Mouse (Mus musculus): ENCODE measurements around the gene Add3. TPM values are rescaled to one million over a fixed set of nuclear protein-coding genes. Genes with fewer than 3 reads are reported as not detected.
"Not testable (repeated sequence)": the region's sequence is repeated elsewhere in the genome, so short reads cannot be mapped to it uniquely, and the experiment has no call there.

Gene Add3
- polyA plus RNA-seq, 1 experiment from 2014 or later = 28.6 TPM

DNA sequence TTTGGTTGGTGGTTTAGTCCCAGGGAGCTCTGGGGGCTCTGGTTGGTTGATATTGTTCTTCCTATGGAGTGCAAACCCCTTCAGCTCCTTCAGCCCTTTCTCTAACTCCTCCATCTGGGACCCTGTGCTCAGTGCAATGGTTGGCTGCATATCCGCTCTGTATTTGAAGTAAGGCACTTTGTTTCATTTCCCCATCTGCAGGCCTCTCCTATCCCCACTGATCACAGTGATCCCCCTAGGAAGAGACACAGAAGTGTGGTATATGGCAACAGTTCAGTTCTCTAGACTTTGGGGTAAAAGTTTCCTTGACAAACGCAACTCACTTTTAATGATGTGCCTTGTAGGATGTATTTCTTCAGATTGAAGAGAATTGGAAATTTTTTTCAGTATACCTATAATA is 66.7 kb downstream of the Add3 start:
- Histone ChIP-seq H3K27ac (replicated peaks; ENCODE audit: low read depth, low read length) (no peak overlapping the region), H3K4me1 (ENCODE audit: control insufficient read depth, insufficient read depth, low read length) (no peaks in the 10 kb centered on the region), H3K4me3 (replicated peaks; ENCODE audit: low read depth, low read length) (no peak overlapping the region), H3K4me2 (ENCODE audit: low read length) (no peak overlapping the region), H3K9me3 (ENCODE audit: control insufficient read depth, low read length) (no peaks in the 10 kb centered on the region), H3K9ac (replicated peaks; ENCODE audit: low read length) (no peak overlapping the region), H3K36me3 (ENCODE audit: control insufficient read depth, insufficient read depth, low read length) (no peaks in the 10 kb centered on the region), H3K27me3 (ENCODE audit: control insufficient read depth, insufficient read depth, low read length) (no peaks in the 10 kb centered on the region)
- ATAC-seq (ENCODE audit: low FRiP score, low TSS enrichment) = no peak
- DNase-seq = no peak
- WGBS = 96% methylated on average over 2 of the region's 2 CpGs

- Histone ChIP-seq H3K36me3 (ENCODE audit: control insufficient read depth, insufficient read depth, low read length) (no peaks in the 10 kb centered on the region), H3K27me3 (ENCODE audit: control insufficient read depth, insufficient read depth, low read length) (no peaks in the 10 kb centered on the region), H3K4me3 (replicated peaks; ENCODE audit: low read depth, low read length) (no peak overlapping the region), H3K27ac (replicated peaks; ENCODE audit: low read depth, low read length) (no peak overlapping the region), H3K4me1 (ENCODE audit: control insufficient read depth, insufficient read depth, low read length) (no peaks in the 10 kb centered on the region), H3K4me2 (ENCODE audit: low read length) (no peak overlapping the region), H3K9ac (replicated peaks; ENCODE audit: low read length) (no peak overlapping the region), H3K9me3 (ENCODE audit: control insufficient read depth, low read length) (no peaks in the 10 kb centered on the region)
- DNase-seq (no peak), ATAC-seq (ENCODE audit: low FRiP score, low TSS enrichment) (no peak)
- 86% methylated on average over 7 of the region's 7 CpGs for WGBS
Measured at GRCm38 (mm10) chr19:53208830-53209229, 68.6 kb downstream of the Add3 start.

DNA sequence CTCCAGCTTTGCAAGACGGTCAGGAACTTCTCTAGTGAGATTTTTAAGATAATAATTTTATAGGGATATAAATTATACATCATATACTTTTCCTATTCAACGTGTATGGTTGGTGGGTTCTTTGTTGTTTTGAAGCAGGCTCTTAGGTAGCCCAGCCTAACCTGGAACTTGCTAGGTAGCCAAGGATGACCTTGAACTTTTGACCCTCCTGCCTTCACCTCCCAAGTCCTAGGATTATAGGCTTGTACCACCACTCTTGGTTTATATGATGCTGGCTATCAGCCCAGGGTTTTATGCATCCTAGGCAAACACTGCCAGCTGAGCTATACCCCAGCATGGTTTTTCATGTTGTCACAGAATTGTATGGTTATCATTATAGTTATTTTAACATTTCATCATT is 70.0 kb downstream of the Add3 start:
- no peaks in the 10 kb centered on the region for H3K36me3 ChIP-seq (ENCODE audit: control insufficient read depth, insufficient read depth, low read length)
- no peak for ATAC-seq (ENCODE audit: low FRiP score, low TSS enrichment)
- no peak overlapping the region for H3K9ac ChIP-seq (replicated peaks; ENCODE audit: low read length)
- H3K9me3 ChIP-seq (ENCODE audit: control insufficient read depth, low read length) = no peaks in the 10 kb centered on the region
- no peaks in the 10 kb centered on the region for H3K27me3 ChIP-seq (ENCODE audit: control insufficient read depth, insufficient read depth, low read length)
- WGBS = 86% methylated on average over 2 of the region's 2 CpGs
- H3K27ac ChIP-seq (replicated peaks; ENCODE audit: low read depth, low read length) = no peak overlapping the region
- H3K4me2 ChIP-seq (ENCODE audit: low read length) = no peak overlapping the region
- H3K4me1 ChIP-seq (ENCODE audit: control insufficient read depth, insufficient read depth, low read length) = no peaks in the 10 kb centered on the region
- H3K4me3 ChIP-seq (replicated peaks; ENCODE audit: low read depth, low read length) = no peak overlapping the region
- DNase-seq = no peak

GRCm38 (mm10) chr19:53215352-53215751 is 75.1 kb downstream of the Add3 start:
- no peak overlapping the region for H3K9ac ChIP-seq (replicated peaks; ENCODE audit: low read length)
- H3K36me3 ChIP-seq (ENCODE audit: control insufficient read depth, insufficient read depth, low read length) = no peaks in the 10 kb centered on the region
- ATAC-seq (ENCODE audit: low FRiP score, low TSS enrichment) (no peak), DNase-seq (no peak)
- H3K27ac ChIP-seq (replicated peaks; ENCODE audit: low read depth, low read length) = no peak overlapping the region
- no peak overlapping the region for H3K4me3 ChIP-seq (replicated peaks; ENCODE audit: low read depth, low read length)
- 92% methylated on average over 2 of the region's 2 CpGs for WGBS
- H3K27me3 ChIP-seq (ENCODE audit: control insufficient read depth, insufficient read depth, low read length) = no peaks in the 10 kb centered on the region
- no peak overlapping the region for H3K4me2 ChIP-seq (ENCODE audit: low read length)
- H3K4me1 ChIP-seq (ENCODE audit: control insufficient read depth, insufficient read depth, low read length) = no peaks in the 10 kb centered on the region
- H3K9me3 ChIP-seq (ENCODE audit: control insufficient read depth, low read length) = no peaks in the 10 kb centered on the region

DNA sequence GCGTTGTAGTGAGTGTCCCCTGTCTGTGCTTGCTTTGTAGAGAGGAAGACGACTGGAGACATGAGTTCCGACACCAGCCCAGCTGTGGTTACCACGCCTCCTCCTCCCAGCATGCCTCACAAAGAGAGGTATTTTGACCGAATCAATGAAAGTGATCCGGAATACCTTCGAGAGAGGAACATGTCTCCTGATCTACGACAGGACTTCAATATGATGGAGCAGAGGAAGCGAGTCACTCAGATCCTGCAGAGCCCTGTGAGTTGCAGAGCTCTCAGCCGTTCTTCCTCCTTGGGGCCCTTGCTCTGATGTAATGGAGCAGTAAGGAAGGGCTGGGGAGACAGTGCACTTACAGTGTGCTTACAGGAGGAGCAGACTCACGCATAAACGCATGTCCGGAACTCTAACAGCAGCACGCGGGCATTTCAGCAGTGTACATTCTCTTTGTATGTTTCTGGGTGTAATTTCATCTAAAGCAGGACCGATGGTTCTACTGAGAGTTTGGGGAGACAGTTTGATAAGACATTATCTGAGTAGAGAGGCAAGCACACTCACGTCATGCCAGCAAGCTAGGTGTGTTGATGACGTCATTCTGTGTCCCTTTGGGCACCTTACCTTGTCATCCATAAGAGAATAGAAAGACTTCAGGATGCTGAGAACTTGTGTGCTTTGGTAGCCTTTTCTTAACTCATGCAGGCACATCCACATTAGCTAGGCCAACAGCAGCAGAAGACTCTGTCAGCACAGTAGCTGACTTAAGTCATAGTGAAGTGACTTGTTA is 76.7 kb downstream of the Add3 start:
- ATAC-seq (ENCODE audit: low FRiP score, low TSS enrichment) (no peak), DNase-seq (no peak)
- Histone ChIP-seq H3K4me1 (ENCODE audit: control insufficient read depth, insufficient read depth, low read length) (no peaks in the 10 kb centered on the region), H3K27ac (replicated peaks; ENCODE audit: low read depth, low read length) (no peak overlapping the region), H3K9me3 (ENCODE audit: control insufficient read depth, low read length) (no peaks in the 10 kb centered on the region), H3K27me3 (ENCODE audit: control insufficient read depth, insufficient read depth, low read length) (no peaks in the 10 kb centered on the region), H3K4me2 (ENCODE audit: low read length) (no peak overlapping the region), H3K9ac (replicated peaks; ENCODE audit: low read length) (no peak overlapping the region), H3K4me3 (replicated peaks; ENCODE audit: low read depth, low read length) (no peak overlapping the region), H3K36me3 (ENCODE audit: control insufficient read depth, insufficient read depth, low read length) (no peaks in the 10 kb centered on the region)
- 92% methylated on average over 18 of the region's 18 CpGs for WGBS

GRCm38 (mm10) chr19:53217837-53218236 is 77.6 kb downstream of the Add3 start:
- Histone ChIP-seq H3K4me1 (ENCODE audit: control insufficient read depth, insufficient read depth, low read length) (no peaks in the 10 kb centered on the region), H3K27me3 (ENCODE audit: control insufficient read depth, insufficient read depth, low read length) (no peaks in the 10 kb centered on the region), H3K4me2 (ENCODE audit: low read length) (no peak overlapping the region), H3K9me3 (ENCODE audit: control insufficient read depth, low read length) (no peaks in the 10 kb centered on the region), H3K4me3 (replicated peaks; ENCODE audit: low read depth, low read length) (no peak overlapping the region), H3K27ac (replicated peaks; ENCODE audit: low read depth, low read length) (no peak overlapping the region), H3K9ac (replicated peaks; ENCODE audit: low read length) (no peak overlapping the region), H3K36me3 (ENCODE audit: control insufficient read depth, insufficient read depth, low read length) (no peaks in the 10 kb centered on the region)
- DNase-seq (no peak), ATAC-seq (ENCODE audit: low FRiP score, low TSS enrichment) (no peak)
- WGBS = 93% methylated on average over 8 of the region's 8 CpGs

DNA sequence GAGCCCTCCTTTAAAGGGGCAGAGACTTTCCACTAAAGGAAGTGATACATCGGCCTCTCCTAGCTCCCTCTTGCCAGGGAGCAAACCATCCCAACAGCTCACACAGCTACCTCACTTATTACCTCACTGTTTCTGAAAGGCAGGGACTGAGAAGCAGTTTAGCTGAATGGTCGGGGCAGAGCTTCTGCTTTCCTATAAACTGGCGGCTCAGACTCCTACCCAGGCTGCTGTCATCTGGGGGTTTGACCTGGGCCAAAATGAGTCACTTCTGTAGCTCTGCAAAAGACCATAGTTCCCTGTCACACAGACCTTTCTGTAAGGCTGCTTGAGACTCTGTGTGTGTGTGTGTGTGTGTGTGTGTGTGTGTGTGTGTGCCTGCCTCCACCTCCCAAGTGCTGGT is 79.1 kb downstream of the Add3 start:
- H3K9me3 ChIP-seq (ENCODE audit: control insufficient read depth, low read length) = no peaks in the 10 kb centered on the region
- H3K27ac ChIP-seq (replicated peaks; ENCODE audit: low read depth, low read length) = no peak overlapping the region
- 77% methylated on average over 3 of the region's 3 CpGs for WGBS
- H3K36me3 ChIP-seq (ENCODE audit: control insufficient read depth, insufficient read depth, low read length) = no peaks in the 10 kb centered on the region
- no peak overlapping the region for H3K4me2 ChIP-seq (ENCODE audit: low read length)
- H3K27me3 ChIP-seq (ENCODE audit: control insufficient read depth, insufficient read depth, low read length) = no peaks in the 10 kb centered on the region
- DNase-seq = no peak
- ATAC-seq (ENCODE audit: low FRiP score, low TSS enrichment) = no peak
- H3K9ac ChIP-seq (replicated peaks; ENCODE audit: low read length) = no peak overlapping the region
- no peak overlapping the region for H3K4me3 ChIP-seq (replicated peaks; ENCODE audit: low read depth, low read length)
- H3K4me1 ChIP-seq (ENCODE audit: control insufficient read depth, insufficient read depth, low read length) = no peaks in the 10 kb centered on the region

- Histone ChIP-seq H3K9ac (replicated peaks; ENCODE audit: low read length) (no peak overlapping the region), H3K9me3 (ENCODE audit: control insufficient read depth, low read length) (no peaks in the 10 kb centered on the region), H3K36me3 (ENCODE audit: control insufficient read depth, insufficient read depth, low read length) (no peaks in the 10 kb centered on the region), H3K27me3 (ENCODE audit: control insufficient read depth, insufficient read depth, low read length) (no peaks in the 10 kb centered on the region), H3K27ac (replicated peaks; ENCODE audit: low read depth, low read length) (no peak overlapping the region), H3K4me3 (replicated peaks; ENCODE audit: low read depth, low read length) (no peak overlapping the region), H3K4me2 (ENCODE audit: low read length) (no peak overlapping the region), H3K4me1 (ENCODE audit: control insufficient read depth, insufficient read depth, low read length) (no peaks in the 10 kb centered on the region)
- WGBS = 95% methylated on average over 3 of the region's 3 CpGs
- no peak for ATAC-seq (ENCODE audit: low FRiP score, low TSS enrichment)
- no peak for DNase-seq
Measured at GRCm38 (mm10) chr19:53221186-53221585, 80.9 kb downstream of the Add3 start.

GRCm38 (mm10) chr19:53225249-53226070 is 85.2 kb downstream of the Add3 start:
- WGBS = 92% methylated on average over 2 of the region's 2 CpGs
- not testable (repeated sequence) for ATAC-seq (ENCODE audit: low FRiP score, low TSS enrichment); H3K27me3 ChIP-seq (ENCODE audit: control insufficient read depth, insufficient read depth, low read length); DNase-seq; H3K4me1 ChIP-seq (ENCODE audit: control insufficient read depth, insufficient read depth, low read length); H3K4me3 ChIP-seq (replicated peaks; ENCODE audit: low read depth, low read length); H3K4me2 ChIP-seq (ENCODE audit: low read length); H3K9me3 ChIP-seq (ENCODE audit: control insufficient read depth, low read length); H3K27ac ChIP-seq (replicated peaks; ENCODE audit: low read depth, low read length); H3K36me3 ChIP-seq (ENCODE audit: control insufficient read depth, insufficient read depth, low read length); H3K9ac ChIP-seq (replicated peaks; ENCODE audit: low read length)

Measured in midbrain, embryonic 14.5 days (tissue).